Mouse (Mus musculus): ENCODE measurements around the gene Kmt2e. TPM values are rescaled to one million over a fixed set of nuclear protein-coding genes. Genes with fewer than 3 reads are reported as not detected.

The Kmt2e gene
- total and polyA plus RNA-seq, 2 experiments from 2014 or later, result 61.7 to 149 TPM

DNA sequence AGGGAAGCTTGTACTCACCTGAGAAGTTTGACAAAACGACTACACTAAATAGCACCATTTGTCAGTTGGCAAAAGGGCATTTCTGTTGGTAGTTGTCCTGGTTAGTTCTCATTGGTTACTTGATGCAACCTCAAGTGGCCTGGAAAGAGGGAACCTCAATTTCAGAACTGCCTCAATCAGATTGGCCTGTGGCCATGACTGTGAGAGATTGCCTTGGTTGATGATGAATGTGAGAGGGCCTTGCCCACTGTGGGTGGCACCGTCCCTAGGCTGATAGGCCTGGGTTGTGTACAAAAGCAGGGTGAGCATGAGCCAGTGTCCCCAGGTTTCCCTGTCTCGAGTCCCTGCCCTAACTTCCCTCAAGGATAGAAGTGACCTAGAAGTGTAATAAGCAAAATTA, 33.4 kb upstream of the Kmt2e start:
- Histone ChIP-seq H3K4me3 (ENCODE audit: low read depth, low read length) (no peak overlapping the region), H3K27ac (ENCODE audit: low read depth, low read length) (no peak overlapping the region), H3K9ac (no peak overlapping the region), H3K36me3 (ENCODE audit: insufficient read depth) (peaks cover 10% of the 10 kb centered on the region), H3K9me3 (ENCODE audit: low read length) (no peaks in the 10 kb centered on the region), H3K4me2 (ENCODE audit: low read depth) (no peak overlapping the region), H3K4me1 (ENCODE audit: insufficient read depth) (no peaks in the 10 kb centered on the region), H3K27me3 (ENCODE audit: insufficient read depth, low read length) (no peaks in the 10 kb centered on the region)
- 97% methylated on average over 3 of the region's 3 CpGs for WGBS
- ATAC-seq, result no peak
- TF ChIP-seq CTCF (IDR thresholded peaks at IDR 0.05; ENCODE audit: low read depth), result no peak
- no peak for DNase-seq

DNA sequence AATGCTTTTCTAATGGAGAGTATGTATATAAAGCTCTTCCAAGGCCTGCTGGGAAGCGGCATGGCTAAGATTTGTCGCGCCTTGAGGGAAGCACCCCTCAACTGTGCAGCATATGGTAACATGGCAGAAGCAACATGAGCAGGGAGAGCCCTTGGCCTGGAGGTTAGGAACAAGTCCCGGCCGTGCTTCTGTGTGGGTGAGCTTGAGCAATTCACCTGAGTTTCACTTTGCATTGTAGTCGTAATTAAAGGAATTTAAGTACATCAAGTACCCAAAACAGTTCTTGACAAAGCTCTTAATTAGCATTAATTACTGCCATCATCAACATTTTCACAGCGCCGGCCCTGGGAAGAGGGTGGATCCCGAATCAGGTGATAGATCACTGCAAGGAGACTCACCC, 32.9 kb upstream of the Kmt2e start:
- Histone ChIP-seq H3K9ac (no peak overlapping the region), H3K36me3 (ENCODE audit: insufficient read depth) (peaks cover 10% of the 10 kb centered on the region), H3K27ac (ENCODE audit: low read depth, low read length) (no peak overlapping the region), H3K4me1 (ENCODE audit: insufficient read depth) (no peaks in the 10 kb centered on the region), H3K9me3 (ENCODE audit: low read length) (no peaks in the 10 kb centered on the region), H3K27me3 (ENCODE audit: insufficient read depth, low read length) (no peaks in the 10 kb centered on the region), H3K4me2 (ENCODE audit: low read depth) (no peak overlapping the region), H3K4me3 (ENCODE audit: low read depth, low read length) (no peak overlapping the region)
- no peak for TF ChIP-seq CTCF (IDR thresholded peaks at IDR 0.05; ENCODE audit: low read depth)
- WGBS, result 76% methylated on average over 9 of the region's 9 CpGs
- ATAC-seq (no peak), DNase-seq (no peak)

DNA sequence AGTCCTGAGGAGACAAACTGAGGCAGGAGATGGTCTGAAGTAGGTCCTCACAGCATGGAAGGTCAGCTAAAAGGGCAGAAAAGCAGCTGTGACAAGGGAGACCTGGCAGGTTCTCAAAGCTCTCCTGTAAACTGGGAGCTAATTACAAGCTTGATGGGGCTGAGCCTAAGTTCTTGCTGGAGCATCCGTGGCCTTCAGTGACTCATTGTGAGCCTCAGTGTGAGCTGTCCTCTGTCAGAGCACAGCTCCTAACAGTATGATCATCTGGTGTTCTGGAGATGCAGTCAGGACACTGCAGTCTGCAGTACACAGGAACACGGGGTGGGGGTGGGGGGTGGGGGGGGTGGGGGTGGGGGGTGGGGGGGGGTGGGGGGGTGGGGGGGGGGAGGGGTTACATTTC, 32.2 kb upstream of the Kmt2e start:
- Histone ChIP-seq H3K4me1 (ENCODE audit: insufficient read depth) (no peaks in the 10 kb centered on the region), H3K36me3 (ENCODE audit: insufficient read depth) (peaks cover 10% of the 10 kb centered on the region), H3K9me3 (ENCODE audit: low read length) (no peaks in the 10 kb centered on the region), H3K27me3 (ENCODE audit: insufficient read depth, low read length) (no peaks in the 10 kb centered on the region), H3K9ac (no peak overlapping the region), H3K4me2 (ENCODE audit: low read depth) (no peak overlapping the region), H3K4me3 (ENCODE audit: low read depth, low read length) (no peak overlapping the region), H3K27ac (ENCODE audit: low read depth, low read length) (no peak overlapping the region)
- 32% methylated on average over 2 of the region's 2 CpGs for WGBS
- DNase-seq, result no peak
- no peak for ATAC-seq
- no peak for TF ChIP-seq CTCF (IDR thresholded peaks at IDR 0.05; ENCODE audit: low read depth)

DNA sequence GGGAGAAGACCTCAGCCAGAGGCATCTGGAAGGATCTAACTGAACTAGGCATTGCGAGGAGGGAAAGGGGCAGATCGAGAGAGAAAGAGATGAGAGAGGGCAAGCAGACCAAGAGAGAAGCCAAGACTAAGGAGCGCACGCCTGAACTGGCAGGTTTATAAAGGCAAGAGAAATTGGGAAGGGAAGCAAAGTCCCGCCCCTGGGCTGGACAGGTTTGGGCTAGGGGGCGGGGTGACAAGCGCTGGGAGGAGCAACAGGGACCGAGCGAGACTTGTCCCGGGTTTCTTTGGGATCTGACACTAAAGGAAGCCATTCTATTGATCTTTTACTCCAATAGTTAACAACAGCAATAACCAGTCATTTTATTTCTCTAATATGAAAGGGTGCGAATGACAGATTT, 31.1 kb upstream of the Kmt2e start:
- Histone ChIP-seq H3K36me3 (ENCODE audit: insufficient read depth) (peaks cover 10% of the 10 kb centered on the region), H3K9ac (no peak overlapping the region), H3K9me3 (ENCODE audit: low read length) (no peaks in the 10 kb centered on the region), H3K4me1 (ENCODE audit: insufficient read depth) (no peaks in the 10 kb centered on the region), H3K4me2 (ENCODE audit: low read depth) (no peak overlapping the region), H3K27ac (ENCODE audit: low read depth, low read length) (no peak overlapping the region), H3K4me3 (ENCODE audit: low read depth, low read length) (no peak overlapping the region), H3K27me3 (ENCODE audit: insufficient read depth, low read length) (no peaks in the 10 kb centered on the region)
- no peak for TF ChIP-seq CTCF (IDR thresholded peaks at IDR 0.05; ENCODE audit: low read depth)
- WGBS, result 69% methylated on average over 11 of the region's 11 CpGs
- no peak for DNase-seq
- no peak for ATAC-seq

DNA sequence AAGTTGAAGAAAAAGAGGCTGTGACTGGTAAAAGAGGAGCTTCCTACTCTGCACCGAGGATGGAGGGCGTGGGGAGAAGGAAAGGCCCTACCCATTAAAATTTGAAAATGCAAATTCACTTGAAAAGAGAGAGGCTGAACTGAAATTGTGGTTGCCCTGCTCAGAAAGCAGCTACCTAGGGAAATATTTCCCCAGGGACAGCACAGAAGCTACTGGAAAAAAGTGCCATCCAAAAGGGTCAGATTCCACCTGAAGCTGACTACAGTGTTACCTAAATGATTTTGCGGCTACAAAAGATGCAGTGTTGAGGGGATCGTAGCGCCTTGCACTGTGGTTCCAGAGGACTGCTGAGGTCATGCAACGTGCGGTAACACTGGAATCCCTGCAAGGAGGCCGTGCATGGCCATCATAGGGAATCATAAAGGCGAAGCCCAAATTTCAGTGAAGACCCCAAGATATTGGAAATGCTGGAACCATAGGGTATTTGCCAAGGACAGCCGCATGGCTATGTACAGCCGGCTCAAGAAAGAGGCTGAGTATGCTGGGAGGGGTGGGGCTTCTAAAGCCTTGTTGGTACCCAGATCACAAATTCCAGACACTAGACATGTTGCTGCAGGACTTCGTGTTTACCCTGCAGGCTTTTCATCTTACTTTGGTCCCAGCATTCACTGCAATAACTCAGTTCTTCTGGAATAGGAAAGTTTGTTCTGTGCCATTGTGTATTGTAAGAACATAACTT, 28.4 kb upstream of the Kmt2e start:
- H3K9me3 ChIP-seq (ENCODE audit: low read length), result no peaks in the 10 kb centered on the region
- H3K27ac ChIP-seq (ENCODE audit: low read depth, low read length), result no peak overlapping the region
- H3K4me3 ChIP-seq (ENCODE audit: low read depth, low read length), result no peak overlapping the region
- no peak for TF ChIP-seq CTCF (IDR thresholded peaks at IDR 0.05; ENCODE audit: low read depth)
- no peak overlapping the region for H3K4me2 ChIP-seq (ENCODE audit: low read depth)
- H3K9ac ChIP-seq, result no peak overlapping the region
- H3K4me1 ChIP-seq (ENCODE audit: insufficient read depth), result no peaks in the 10 kb centered on the region
- ATAC-seq (no peak), DNase-seq (no peak)
- H3K36me3 ChIP-seq (ENCODE audit: insufficient read depth), result peaks cover 8% of the 10 kb centered on the region
- 93% methylated on average over 12 of the region's 12 CpGs for WGBS
- no peaks in the 10 kb centered on the region for H3K27me3 ChIP-seq (ENCODE audit: insufficient read depth, low read length)

DNA sequence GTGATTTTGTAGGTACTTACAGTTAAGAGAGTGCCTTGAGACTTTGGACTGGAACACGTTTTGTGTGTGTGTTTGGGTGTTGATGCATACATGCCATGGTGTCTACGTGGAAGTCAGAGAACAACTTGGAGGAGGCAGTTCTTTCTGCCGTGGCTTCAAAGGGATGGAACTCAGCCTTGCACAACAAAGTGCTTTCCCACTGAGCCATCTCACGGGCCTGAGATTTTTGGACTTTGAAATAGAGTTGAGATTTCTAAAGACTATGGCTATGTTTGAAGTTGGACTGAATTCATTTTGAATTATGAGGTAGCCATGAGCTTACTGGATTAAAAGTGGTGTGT, 27.9 kb upstream of the Kmt2e start:
- DNase-seq (no peak), ATAC-seq (no peak)
- WGBS, result 66% methylated on average over 4 of the region's 4 CpGs
- Histone ChIP-seq H3K4me2 (ENCODE audit: low read depth) (no peak overlapping the region), H3K9me3 (ENCODE audit: low read length) (no peaks in the 10 kb centered on the region), H3K27ac (ENCODE audit: low read depth, low read length) (no peak overlapping the region), H3K36me3 (ENCODE audit: insufficient read depth) (peaks cover 3% of the 10 kb centered on the region; the same call in 1 of the 2 replicates), H3K9ac (no peak overlapping the region), H3K4me1 (ENCODE audit: insufficient read depth) (no peaks in the 10 kb centered on the region), H3K27me3 (ENCODE audit: insufficient read depth, low read length) (no peaks in the 10 kb centered on the region), H3K4me3 (ENCODE audit: low read depth, low read length) (no peak overlapping the region)
- no peak for TF ChIP-seq CTCF (IDR thresholded peaks at IDR 0.05; ENCODE audit: low read depth)

DNA sequence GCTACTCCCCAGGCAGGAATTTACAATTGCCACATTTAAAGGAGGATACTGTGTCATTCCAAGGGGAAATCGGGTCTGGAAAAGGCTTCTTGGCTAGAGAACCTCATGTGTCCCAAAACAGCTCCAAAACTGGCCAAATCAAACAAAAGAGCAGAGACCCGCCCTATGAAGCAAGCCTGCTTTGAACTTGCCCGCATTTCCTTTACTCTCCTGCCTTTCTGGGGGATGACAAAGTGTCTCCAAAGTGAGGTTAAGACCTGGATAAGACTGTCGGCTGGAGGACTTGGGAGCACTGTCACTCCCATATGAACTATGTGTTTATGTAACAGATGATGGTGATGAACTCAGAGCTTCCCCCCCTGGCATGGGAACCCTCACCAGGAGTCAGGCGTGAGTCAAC, 26.1 kb upstream of the Kmt2e start:
- Histone ChIP-seq H3K4me2 (ENCODE audit: low read depth) (no peak overlapping the region), H3K9me3 (ENCODE audit: low read length) (no peaks in the 10 kb centered on the region), H3K27me3 (ENCODE audit: insufficient read depth, low read length) (no peaks in the 10 kb centered on the region), H3K4me1 (ENCODE audit: insufficient read depth) (0 out of 2 replicates have a peak, but pooled peaks cover 7% of the 10 kb centered on the region), H3K36me3 (ENCODE audit: insufficient read depth) (no peaks in the 10 kb centered on the region), H3K27ac (ENCODE audit: low read depth, low read length) (no peak overlapping the region), H3K9ac (no peak overlapping the region), H3K4me3 (ENCODE audit: low read depth, low read length) (no peak overlapping the region)
- TF ChIP-seq CTCF (IDR thresholded peaks at IDR 0.05; ENCODE audit: low read depth), result no peak
- ATAC-seq (no peak), DNase-seq (no peak)
- 55% methylated on average over 5 of the region's 5 CpGs for WGBS
